Mouse (Mus musculus): ENCODE measurements around the gene Tmem95. TPM values are rescaled to one million over a fixed set of nuclear protein-coding genes. Genes with fewer than 3 reads are reported as not detected.
A peak's percentile ranks its signal among the peaks of the same experiment; 100 is the strongest.

Tmem95 gene
- polyA plus RNA-seq, 1 experiment from 2014 or later: not detected

- Histone ChIP-seq H3K4me1 (peaks cover 60% of the 10 kb centered on the region), H3K4me3 (no peak overlapping the region), H3K9ac (no peak overlapping the region), H3K9me3 (no peaks in the 10 kb centered on the region), H3K4me2 (peak overlapping the region; percentile 4; the same call in 1 of the 2 replicates), H3K27ac (replicated peaks) (no peak overlapping the region), H3K27me3 (replicated peaks) (peaks cover 6% of the 10 kb centered on the region; the same call in 1 of the 2 replicates), H3K36me3 (no peaks in the 10 kb centered on the region)
- WGBS: 41% methylated on average over 8 of the region's 8 CpGs
- no peak for ATAC-seq (ENCODE audit: extremely low read depth, insufficient number of reproducible peaks, low FRiP score, low TSS enrichment)
These were observed 9.3 kb upstream of the Tmem95 start for GRCm38 (mm10) chr11:69886907-69887635.

DNA sequence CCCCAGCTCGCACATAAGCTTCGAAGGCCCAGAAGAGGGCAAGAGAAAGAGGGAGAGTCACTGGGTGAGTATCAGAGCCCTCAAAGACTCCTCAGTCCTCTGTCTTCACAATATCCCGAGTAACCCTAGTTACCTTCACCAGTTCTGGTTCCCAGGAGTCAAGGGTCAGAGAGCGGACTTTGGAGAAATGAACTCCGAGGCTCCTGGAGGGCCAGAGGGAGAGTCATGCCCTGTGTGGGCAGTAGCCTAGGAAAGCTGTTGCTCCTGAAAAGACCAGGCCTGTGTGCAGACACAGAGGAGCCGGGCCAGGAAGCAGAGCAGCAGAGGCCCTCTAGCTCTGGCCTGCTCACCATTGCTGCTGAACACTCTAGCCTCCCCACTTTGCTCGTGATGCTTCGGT, 6.8 kb upstream of the Tmem95 start:
- Histone ChIP-seq H3K27ac (replicated peaks) (peak overlapping the region; percentile 54), H3K4me1 (peaks cover 53% of the 10 kb centered on the region), H3K36me3 (no peaks in the 10 kb centered on the region), H3K4me2 (peak overlapping the region; percentile 20; the same call in 1 of the 2 replicates), H3K27me3 (replicated peaks) (peaks cover 6% of the 10 kb centered on the region; the same call in 1 of the 2 replicates), H3K4me3 (no peak overlapping the region), H3K9ac (peak overlapping the region; percentile 52; the same call in 1 of the 2 replicates), H3K9me3 (no peaks in the 10 kb centered on the region)
- WGBS: 70% methylated on average over 8 of the region's 8 CpGs
- ATAC-seq (ENCODE audit: extremely low read depth, insufficient number of reproducible peaks, low FRiP score, low TSS enrichment): no peak

DNA sequence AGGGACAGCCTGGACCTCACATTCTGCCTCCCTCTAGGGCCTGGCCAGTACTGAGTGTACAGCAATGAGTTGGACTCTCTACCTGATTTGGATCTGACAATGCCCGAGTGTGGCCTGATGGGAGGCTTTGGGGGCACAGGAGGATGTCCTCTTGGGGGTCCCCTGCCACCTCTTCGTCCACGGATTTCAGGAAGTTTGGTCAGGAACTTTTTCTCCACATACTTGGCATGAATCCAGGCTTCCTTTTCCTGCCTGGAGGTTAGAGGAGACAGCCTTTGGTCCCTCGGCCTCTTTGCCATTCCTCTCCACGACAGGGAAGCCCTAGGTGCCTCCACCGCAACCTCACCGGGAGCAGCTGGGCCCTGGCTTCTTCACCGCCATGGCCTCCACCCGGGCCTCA, 6.4 kb upstream of the Tmem95 start:
- WGBS: 64% methylated on average over 9 of the region's 9 CpGs

DNA sequence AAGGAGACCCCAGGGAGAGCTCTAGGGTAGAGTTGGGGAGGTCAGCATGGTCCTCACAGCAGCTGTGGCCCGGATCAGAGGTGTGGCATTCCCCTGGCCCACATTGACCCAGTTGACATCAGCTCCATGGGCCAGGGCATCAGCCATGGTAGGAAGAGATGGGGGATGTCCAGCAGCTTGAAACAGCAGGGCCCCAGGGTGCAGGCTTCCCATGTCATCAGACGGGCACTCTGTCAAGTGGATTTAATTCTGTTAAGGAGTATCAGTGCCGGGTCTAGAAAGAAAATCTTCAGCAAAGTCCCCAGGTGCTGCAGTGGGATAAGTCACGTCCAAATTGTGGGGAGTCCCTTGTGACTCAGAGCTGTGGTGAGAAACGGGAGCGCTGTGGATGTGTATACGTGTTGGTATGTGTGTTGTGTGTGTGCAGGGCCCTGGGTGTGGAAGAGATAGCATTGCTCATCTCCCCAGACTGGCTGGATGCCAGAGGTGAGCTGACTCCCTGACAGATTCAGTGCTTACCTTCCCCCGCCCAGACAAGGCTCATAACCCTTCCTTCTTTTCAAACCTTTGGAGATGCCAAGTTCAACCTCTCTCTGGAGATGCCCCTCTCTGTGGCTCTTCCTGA, 5.8 kb upstream of the Tmem95 start:
- 78% methylated on average over 8 of the region's 8 CpGs for WGBS
- H3K27me3 ChIP-seq (replicated peaks): no peaks in the 10 kb centered on the region
- H3K4me2 ChIP-seq: no peak overlapping the region
- no peaks in the 10 kb centered on the region for H3K9me3 ChIP-seq
- H3K9ac ChIP-seq: no peak overlapping the region
- no peak overlapping the region for H3K4me3 ChIP-seq
- H3K27ac ChIP-seq (replicated peaks): peak overlapping the region; percentile 54; the same call in 1 of the 2 replicates
- peaks cover 57% of the 10 kb centered on the region for H3K4me1 ChIP-seq
- H3K36me3 ChIP-seq: no peaks in the 10 kb centered on the region
- ATAC-seq (ENCODE audit: extremely low read depth, insufficient number of reproducible peaks, low FRiP score, low TSS enrichment): no peak

More for the DNA sequence above, 6.4 kb upstream of the Tmem95 start:
- peak overlapping the region; percentile 52; the same call in 1 of the 2 replicates for H3K9ac ChIP-seq
- ATAC-seq (ENCODE audit: extremely low read depth, insufficient number of reproducible peaks, low FRiP score, low TSS enrichment): no peak
- no peak overlapping the region for H3K4me3 ChIP-seq
- peak overlapping the region; percentile 20; the same call in 1 of the 2 replicates for H3K4me2 ChIP-seq
- no peaks in the 10 kb centered on the region for H3K36me3 ChIP-seq
- H3K27me3 ChIP-seq (replicated peaks): peaks cover 2% of the 10 kb centered on the region; the same call in 1 of the 2 replicates
- peaks cover 53% of the 10 kb centered on the region for H3K4me1 ChIP-seq
- no peaks in the 10 kb centered on the region for H3K9me3 ChIP-seq
- H3K27ac ChIP-seq (replicated peaks): peak overlapping the region; percentile 54

DNA sequence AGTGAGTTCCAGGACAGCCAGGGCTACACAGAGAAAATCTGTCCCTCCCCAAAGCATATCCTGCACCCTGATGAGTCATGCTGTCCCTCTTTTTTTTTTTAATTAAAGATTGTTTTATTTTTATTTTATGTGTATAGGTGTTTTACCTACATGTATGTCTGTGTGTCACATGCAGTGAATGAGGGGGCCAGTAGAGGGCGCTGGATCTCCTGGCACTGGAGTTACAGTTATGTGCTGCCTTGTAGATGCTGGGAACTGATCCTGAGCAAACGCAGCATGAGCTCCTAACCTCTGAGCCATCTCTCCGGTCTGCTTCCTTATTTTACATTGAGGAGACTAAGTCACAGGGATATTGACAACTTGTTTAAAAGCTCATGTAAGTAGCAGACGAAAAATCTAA, 5.2 kb upstream of the Tmem95 start:
- Histone ChIP-seq H3K27ac (replicated peaks) (no peak overlapping the region), H3K4me1 (peaks cover 62% of the 10 kb centered on the region), H3K4me2 (no peak overlapping the region), H3K27me3 (replicated peaks) (no peaks in the 10 kb centered on the region), H3K9me3 (no peaks in the 10 kb centered on the region), H3K9ac (no peak overlapping the region), H3K4me3 (no peak overlapping the region), H3K36me3 (no peaks in the 10 kb centered on the region)
- no peak for ATAC-seq (ENCODE audit: extremely low read depth, insufficient number of reproducible peaks, low FRiP score, low TSS enrichment)
- WGBS: 63% methylated on average over 4 of the region's 4 CpGs

- H3K9ac ChIP-seq: peak overlapping the region; percentile 84
- peak overlapping the region; percentile 64 for H3K4me3 ChIP-seq
- H3K9me3 ChIP-seq: no peaks in the 10 kb centered on the region
- no peaks in the 10 kb centered on the region for H3K27me3 ChIP-seq (replicated peaks)
- H3K27ac ChIP-seq (replicated peaks): peak overlapping the region; percentile 92
- peaks cover 60% of the 10 kb centered on the region for H3K4me1 ChIP-seq
- H3K36me3 ChIP-seq: no peaks in the 10 kb centered on the region
- 57% methylated on average over 21 of the region's 21 CpGs for WGBS
- H3K4me2 ChIP-seq: peak overlapping the region; percentile 91
- ATAC-seq (ENCODE audit: extremely low read depth, insufficient number of reproducible peaks, low FRiP score, low TSS enrichment): no peak
These were observed 4.2 kb upstream of the Tmem95 start for GRCm38 (mm10) chr11:69881787-69882670.

- peak; percentile 85 for ATAC-seq (ENCODE audit: extremely low read depth, insufficient number of reproducible peaks, low FRiP score, low TSS enrichment)
- Histone ChIP-seq H3K27ac (replicated peaks) (peak within 1 kb of the TSS; percentile 92), H3K4me3 (peak within 1 kb of the TSS; percentile 64), H3K9me3 (no peaks in the 10 kb centered on the region), H3K9ac (peak within 1 kb of the TSS; percentile 84), H3K27me3 (replicated peaks) (no peaks in the 10 kb centered on the region), H3K4me1 (peaks cover 69% of the 10 kb centered on the region), H3K4me2 (peak within 1 kb of the TSS; percentile 91), H3K36me3 (no peaks in the 10 kb centered on the region)
- 0% methylated on average over 46 of the region's 46 CpGs for WGBS
These were observed 3.2 kb upstream of the Tmem95 start, which contains the start of gene Kctd11 for GRCm38 (mm10) chr11:69880853-69881603. TSS of gene Kctd11 (minus strand) at chr11:69881406.

DNA sequence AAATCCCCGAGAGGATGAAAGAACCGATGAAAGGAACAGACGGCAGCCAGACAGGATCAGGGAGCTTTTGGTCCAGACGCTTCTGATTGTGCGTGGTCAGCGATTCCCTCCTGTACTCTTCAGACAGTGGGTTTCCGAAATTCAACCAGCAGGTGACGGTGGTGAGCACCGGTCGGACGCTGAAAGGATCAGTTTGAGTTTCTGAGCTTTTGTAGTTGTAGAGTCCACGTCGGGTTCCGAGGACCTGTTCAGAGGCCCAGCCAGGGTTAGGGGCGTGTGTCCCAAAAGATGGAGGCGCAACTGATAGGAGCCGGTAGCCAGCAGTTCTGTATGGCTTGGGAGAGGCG, 2.7 kb upstream of the Tmem95 start:
- ATAC-seq (ENCODE audit: extremely low read depth, insufficient number of reproducible peaks, low FRiP score, low TSS enrichment): peak; percentile 1; the same call in 1 of the 2 replicates
- no peaks in the 10 kb centered on the region for H3K27me3 ChIP-seq (replicated peaks)
- WGBS: under 1% methylated on average over 18 of the region's 18 CpGs

DNA sequence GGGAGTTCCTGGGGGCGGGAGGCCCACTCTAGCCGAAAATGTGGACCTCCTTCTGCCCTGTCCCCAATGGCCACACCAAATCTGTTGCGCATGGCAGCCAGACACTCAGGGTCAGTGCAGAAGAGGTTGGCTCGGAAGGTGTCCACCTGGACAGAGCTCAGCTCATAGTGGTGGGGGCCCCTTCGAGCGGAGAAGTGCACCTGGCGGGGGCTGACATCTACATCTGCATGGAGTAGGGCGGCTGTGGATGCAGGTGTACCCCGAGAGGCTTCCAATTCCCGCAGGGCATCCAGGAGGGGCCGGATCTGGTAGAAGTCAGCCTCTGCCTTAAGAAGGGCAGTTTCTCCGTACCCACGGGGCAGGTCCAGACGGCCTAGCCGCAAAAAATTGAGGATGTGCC, 1.9 kb upstream of the Tmem95 start:
- Histone ChIP-seq H3K4me2 (peak overlapping the region; percentile 91), H3K4me3 (peak overlapping the region; percentile 64), H3K36me3 (no peaks in the 10 kb centered on the region), H3K9ac (peak overlapping the region; percentile 84), H3K9me3 (no peaks in the 10 kb centered on the region), H3K27ac (replicated peaks) (no peak overlapping the region), H3K4me1 (peaks cover 65% of the 10 kb centered on the region), H3K27me3 (replicated peaks) (no peaks in the 10 kb centered on the region)
- ATAC-seq (ENCODE audit: extremely low read depth, insufficient number of reproducible peaks, low FRiP score, low TSS enrichment): no peak
- WGBS: 57% methylated on average over 15 of the region's 15 CpGs

More for the DNA sequence above, 2.7 kb upstream of the Tmem95 start:
- Histone ChIP-seq H3K9me3 (no peaks in the 10 kb centered on the region), H3K9ac (peak overlapping the region; percentile 84), H3K36me3 (no peaks in the 10 kb centered on the region), H3K4me3 (peak overlapping the region; percentile 64), H3K4me1 (peaks cover 72% of the 10 kb centered on the region), H3K4me2 (peak overlapping the region; percentile 91), H3K27ac (replicated peaks) (peak overlapping the region; percentile 92)

GRCm38 (mm10) chr11:69878952-69879351, 1.1 kb upstream of the Tmem95 start:
- no peaks in the 10 kb centered on the region for H3K36me3 ChIP-seq
- H3K27me3 ChIP-seq (replicated peaks): no peaks in the 10 kb centered on the region
- H3K4me1 ChIP-seq: peaks cover 57% of the 10 kb centered on the region
- 79% methylated on average over 6 of the region's 6 CpGs for WGBS
- no peaks in the 10 kb centered on the region for H3K9me3 ChIP-seq
- peak overlapping the region; percentile 91 for H3K4me2 ChIP-seq
- peak overlapping the region; percentile 84 for H3K9ac ChIP-seq
- no peak overlapping the region for H3K27ac ChIP-seq (replicated peaks)
- ATAC-seq (ENCODE audit: extremely low read depth, insufficient number of reproducible peaks, low FRiP score, low TSS enrichment): no peak
- peak overlapping the region; percentile 64 for H3K4me3 ChIP-seq
